Mouse (Mus musculus) brown adipose tissue, adult 24 weeks (tissue): Measurements from ENCODE around the gene Acpp. TPM values are rescaled to one million over a fixed set of nuclear protein-coding genes. Genes with fewer than 3 reads are reported as not detected.

Source experiments
- H3K27ac ChIP-seq: fragments of 200-500 bp; replicated peaks from 2 replicates; pipeline ENCODE4 v1.5.1; 2012; ENCODE audit warnings: low read depth, mild to moderate bottlenecking, low read length
- H3K4me1 ChIP-seq: fragments of 200-500 bp; 2 replicates; pipeline ENCODE4 v1.6.1; 2012; ENCODE audit warnings: low read length, mixed read lengths; ENCODE audit not compliant: control insufficient read depth, insufficient read depth, insufficient read length
- H3K4me3 ChIP-seq: fragments of 200-500 bp; 2 replicates; pipeline ENCODE4 v1.5.1; 2012; ENCODE audit warnings: low read depth, mild to moderate bottlenecking, low read length, moderate library complexity; ENCODE audit not compliant: insufficient read depth
- polyA plus RNA-seq: library from polyadenylated mRNA; stranded (reverse); fragments of >200 nt; gene quantifications from 2 replicates; pipeline ENCODE4 v1.2.4, GENCODE M21; 2012; ENCODE audit not compliant: missing spikeins, insufficient read depth, insufficient read length

Acpp gene
- polyA plus RNA-seq, 1 experiment, result not detected

DNA sequence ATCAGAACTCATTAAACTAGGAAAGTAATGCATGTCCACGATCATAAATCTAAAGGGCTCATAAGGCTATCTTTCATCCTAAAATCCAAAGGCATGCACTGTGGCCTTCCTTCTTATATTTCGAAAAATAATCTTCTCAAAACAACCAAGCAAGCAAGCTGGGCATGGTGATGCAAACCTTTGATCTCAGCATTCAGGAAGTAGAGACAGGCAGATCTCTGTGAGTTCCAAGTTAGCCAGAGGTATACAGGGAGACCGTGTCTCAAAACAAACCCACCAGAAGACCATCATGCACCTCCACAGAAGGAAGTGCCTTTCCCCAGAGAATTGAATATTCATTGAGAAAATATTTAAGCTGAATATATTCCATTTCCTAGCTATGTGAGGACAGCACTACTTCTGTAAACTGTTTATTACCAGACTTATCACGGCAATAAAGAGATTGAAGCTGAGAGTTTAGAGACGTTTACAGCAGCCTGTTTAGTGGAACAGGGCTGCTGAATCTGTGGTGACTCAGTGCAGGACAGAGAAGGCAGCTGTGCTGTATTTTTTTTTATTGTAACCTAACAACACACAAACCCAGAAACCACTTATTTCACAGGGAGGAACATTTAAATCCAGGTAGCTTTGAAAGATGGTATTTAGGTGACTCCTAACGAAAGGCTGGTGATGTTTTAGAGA lies 90.1 kb downstream of the Acpp start:
- H3K4me3 ChIP-seq, result no peak overlapping the region
- no peak overlapping the region for H3K27ac ChIP-seq
- H3K4me1 ChIP-seq, result 0 out of 2 replicates have a peak, but pooled peaks cover 8% of the 10 kb centered on the region

GRCm38 (mm10) chr9:104243799-104244466 lies 93.6 kb downstream of the Acpp start:
- Histone ChIP-seq H3K4me3 (no peak overlapping the region), H3K27ac (peak overlapping the region; percentile 16; the same call in 1 of the 2 replicates), H3K4me1 (0 out of 2 replicates have a peak, but pooled peaks cover 5% of the 10 kb centered on the region)

DNA sequence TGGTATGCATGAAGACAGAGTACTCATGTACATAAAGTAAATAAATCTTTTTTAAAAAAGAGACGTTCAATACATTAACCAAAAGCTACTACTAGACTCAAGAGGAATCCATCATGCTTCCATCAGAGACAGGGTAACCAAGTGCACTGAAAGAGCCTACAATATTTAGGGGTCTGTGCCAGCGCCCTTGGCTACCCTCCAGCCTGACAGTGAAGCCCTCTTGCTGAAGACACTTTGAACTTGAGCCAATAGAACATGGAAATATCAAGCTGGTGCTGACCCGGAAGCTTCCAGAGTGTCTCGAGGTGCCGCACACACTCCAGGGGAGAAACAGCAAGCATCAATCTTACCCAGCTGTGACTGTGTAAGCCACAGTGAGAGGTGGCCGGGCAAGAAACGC lies 97.4 kb downstream of the Acpp start:
- H3K27ac ChIP-seq, result no peak overlapping the region
- H3K4me3 ChIP-seq, result no peak overlapping the region
- H3K4me1 ChIP-seq, result no peaks in the 10 kb centered on the region

GRCm38 (mm10) chr9:104239076-104239475 lies 98.5 kb downstream of the Acpp start:
- Histone ChIP-seq H3K27ac (no peak overlapping the region), H3K4me3 (no peak overlapping the region), H3K4me1 (no peaks in the 10 kb centered on the region)

Other genes starting within 250 kb of the Acpp start
- gene Ackr4, start 210.8 kb downstream of the Acpp start, polyA plus RNA-seq, result not detected in 2 replicates
- 22.8 and 33.7 TPM in 2 replicates for gene Dnajc13, start 74.8 kb downstream of the Acpp start, polyA plus RNA-seq
- not detected in 2 replicates for gene Cpne4, start 209.5 kb upstream of the Acpp start, polyA plus RNA-seq